Mouse (Mus musculus) spleen, adult 2 months (tissue): ENCODE results near the gene Gmfb. TPM values are rescaled to one million over a fixed set of nuclear protein-coding genes. Genes with fewer than 3 reads are reported as not detected.
A peak's percentile ranks its signal among the peaks of the same experiment; 100 is the strongest.
"Not testable (repeated sequence)": the region's sequence is repeated elsewhere in the genome, so short reads cannot be mapped to it uniquely, and the experiment has no call there.

Experiments
- DNase-seq, 2 experiments: peaks; one replicate each; pipeline versions ENCODE4 v3.0.0 to v3.0.0-alpha.2; 2012 to 2021; ENCODE audit warnings: low spot score in 2 of 2, low read depth in 1 of 2
- H3K27ac ChIP-seq: fragments of 200-500 bp; 2 replicates; pipeline ENCODE4 v1.5.1; 2012; ENCODE audit warnings: low read length, inconsistent platforms; ENCODE audit not compliant: insufficient read depth
- H3K27me3 ChIP-seq: fragments of 200-500 bp; 2 replicates; pipeline ENCODE4 v1.6.1; 2012; ENCODE audit warnings: mild to moderate bottlenecking, moderate library complexity, low read length, inconsistent platforms; ENCODE audit not compliant: control insufficient read depth, insufficient read depth
- H3K36me3 ChIP-seq: fragments of 200-500 bp; 2 replicates; pipeline ENCODE4 v1.6.1; 2012; ENCODE audit warnings: mild to moderate bottlenecking, low read length, inconsistent platforms; ENCODE audit not compliant: control insufficient read depth, insufficient read depth
- H3K4me1 ChIP-seq: fragments of 200-500 bp; 2 replicates; pipeline ENCODE4 v1.6.1; 2011; ENCODE audit warnings: inconsistent platforms; ENCODE audit not compliant: control insufficient read depth, insufficient read depth, insufficient read length
- H3K4me3 ChIP-seq: fragments of 200-500 bp; 2 replicates; pipeline ENCODE4 v1.5.1; 2011; ENCODE audit warnings: mild to moderate bottlenecking, inconsistent platforms; ENCODE audit not compliant: insufficient read depth, insufficient read length; ENCODE audit errors: extremely low read depth
- CTCF ChIP-seq: fragments of 200-500 bp; IDR thresholded peaks from 2 replicates; pipeline ENCODE4 v1.5.1; 2011; ENCODE audit warnings: mild to moderate bottlenecking, inconsistent platforms; ENCODE audit not compliant: insufficient read depth, insufficient read length, insufficient replicate concordance; ENCODE audit errors: extremely low read depth
- POLR2A ChIP-seq: fragments of 200-500 bp; IDR thresholded peaks from 2 replicates; pipeline ENCODE4 v1.6.1; 2011; ENCODE audit warnings: low read depth, low read length, inconsistent platforms
- WGBS: fragments of 180-500 bp; shearing (Covaris S2); methylation state at CpG from one replicate; pipeline ENCODE4 v1.1.7; 2018; 5-methylcytosine and 5-hydroxymethylcytosine counted together
- polyA plus RNA-seq: library from polyadenylated mRNA; depleted of rRNA; stranded (reverse); fragments of >200 nt; gene quantifications from 2 replicates; pipeline ENCODE4 v1.2.3, GENCODE M21; 2012

Gene Gmfb
- polyA plus RNA-seq, 1 experiment: 7.5 TPM

GRCm38 (mm10) chr14:46821271-46821872, 670 bp downstream of the Gmfb start:
- Histone ChIP-seq H3K4me3 (peak overlapping the region; percentile 82), H3K27me3 (no peaks in the 10 kb centered on the region), H3K4me1 (peaks cover 6% of the 10 kb centered on the region; the same call in 1 of the 2 replicates), H3K36me3 (peaks cover 6% of the 10 kb centered on the region), H3K27ac (peak overlapping the region; percentile 98)
- DNase-seq: peak in 1 of 2 experiments; percentile 21
- no peak for TF ChIP-seq POLR2A
- TF ChIP-seq CTCF: no peak
- 1% methylated on average over 11 of the region's 11 CpGs for WGBS

GRCm38 (mm10) chr14:46819961-46820360, 2.1 kb downstream of the Gmfb start:
- H3K4me1 ChIP-seq, H3K27me3 ChIP-seq, H3K27ac ChIP-seq, H3K4me3 ChIP-seq, DNase-seq: not testable (repeated sequence)
- WGBS: 84% methylated on average over 5 of the region's 6 CpGs
- peaks cover 12% of the 10 kb centered on the region for H3K36me3 ChIP-seq

- 91% methylated on average over 7 of the region's 7 CpGs for WGBS
- Histone ChIP-seq H3K27ac (no peak overlapping the region), H3K4me3 (no peak overlapping the region), H3K4me1 (peaks cover 6% of the 10 kb centered on the region; the same call in 1 of the 2 replicates), H3K36me3 (peaks cover 18% of the 10 kb centered on the region), H3K27me3 (no peaks in the 10 kb centered on the region)
- TF ChIP-seq POLR2A (no peak), CTCF (no peak)
- DNase-seq: no peak
Observed at GRCm38 (mm10) chr14:46818743-46819142, 3.3 kb downstream of the Gmfb start.

GRCm38 (mm10) chr14:46816916-46817622, 5.0 kb downstream of the Gmfb start:
- Histone ChIP-seq H3K4me3 (no peak overlapping the region), H3K27me3 (no peaks in the 10 kb centered on the region), H3K36me3 (peaks cover 28% of the 10 kb centered on the region), H3K4me1 (peaks cover 6% of the 10 kb centered on the region; the same call in 1 of the 2 replicates), H3K27ac (no peak overlapping the region)
- DNase-seq: no peak
- 83% methylated on average over 8 of the region's 8 CpGs for whole genome bisulfite sequencing
- TF ChIP-seq POLR2A (no peak), CTCF (no peak)

GRCm38 (mm10) chr14:46815640-46816039, 6.4 kb downstream of the Gmfb start:
- no peak overlapping the region for H3K27ac ChIP-seq
- H3K36me3 ChIP-seq: peaks cover 36% of the 10 kb centered on the region
- DNase-seq: no peak
- H3K4me3 ChIP-seq: no peak overlapping the region
- 0 out of 2 replicates have a peak, but pooled peaks cover 3% of the 10 kb centered on the region for H3K4me1 ChIP-seq
- TF ChIP-seq CTCF (no peak), POLR2A (no peak)
- WGBS: 82% methylated on average over 6 of the region's 6 CpGs
- H3K27me3 ChIP-seq: no peaks in the 10 kb centered on the region

- TF ChIP-seq POLR2A (no peak), CTCF (no peak)
- no peak for DNase-seq
- Histone ChIP-seq H3K4me1 (peaks cover 2% of the 10 kb centered on the region), H3K27ac (no peak overlapping the region), H3K36me3 (peaks cover 16% of the 10 kb centered on the region), H3K27me3 (no peaks in the 10 kb centered on the region), H3K4me3 (no peak overlapping the region)
- 26% methylated on average over 3 of the region's 3 CpGs for WGBS
Observed at GRCm38 (mm10) chr14:46807927-46808326, 14.1 kb downstream of the Gmfb start.

GRCm38 (mm10) chr14:46806186-46806585, 15.9 kb downstream of the Gmfb start:
- Histone ChIP-seq H3K4me3 (no peak overlapping the region), H3K4me1 (peaks cover 2% of the 10 kb centered on the region), H3K27ac (no peak overlapping the region), H3K36me3 (peaks cover 7% of the 10 kb centered on the region), H3K27me3 (no peaks in the 10 kb centered on the region)
- WGBS: 75% methylated on average over 5 of the region's 5 CpGs
- TF ChIP-seq POLR2A: no peak
- TF ChIP-seq CTCF: no peak
- DNase-seq: no peak
